Mouse (Mus musculus): ENCODE measurements around the gene Olfr211.
"Not testable (repeated sequence)": the region's sequence is repeated elsewhere in the genome, so short reads cannot be mapped to it uniquely, and the experiment has no call there.

The Olfr211 gene

DNA sequence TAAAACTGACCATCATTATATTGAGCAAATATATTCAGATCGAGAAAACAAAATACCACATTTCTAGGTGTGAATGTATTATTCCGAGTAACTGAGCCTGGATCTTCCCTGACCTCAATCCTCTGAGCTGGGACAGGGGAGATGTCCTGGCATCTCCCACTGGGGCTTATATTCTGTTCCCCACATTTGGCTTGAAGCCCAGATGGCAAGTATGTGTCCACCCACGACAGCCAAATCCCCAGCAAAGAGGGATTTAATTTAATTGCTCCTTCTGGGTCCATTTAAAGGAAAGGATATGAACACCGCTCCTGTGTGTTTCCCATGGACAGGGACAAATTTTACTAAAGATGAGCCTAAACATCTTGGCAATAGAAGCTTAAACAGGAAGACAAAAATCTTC lies at the start of gene Olfr211:
Gene Olfr211, plus strand, starts transcription at position 301 of the 400 bp plus-strand sequence.
- DNase-seq = no peak

DNA sequence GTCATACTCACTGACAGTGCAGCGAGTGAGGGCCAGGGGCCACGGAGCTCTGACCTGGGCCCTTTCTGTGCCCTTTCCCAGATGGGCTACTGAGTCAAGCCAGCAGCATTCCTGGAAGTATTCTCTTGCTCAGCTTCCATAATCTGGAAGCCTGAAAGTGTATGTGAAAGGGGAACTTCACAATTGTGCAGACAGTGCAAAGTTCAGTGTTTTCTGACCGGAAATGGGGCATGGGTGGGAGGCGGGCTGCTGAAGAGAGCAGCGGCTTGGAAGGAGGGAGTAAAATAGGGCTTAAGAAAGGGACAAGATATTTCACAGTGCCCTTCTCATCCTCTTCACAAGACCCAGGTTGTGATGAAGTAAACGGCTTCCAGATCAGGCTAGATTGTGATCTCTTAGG lies 49.4 kb upstream of the Olfr211 start:
- DNase-seq = no peak

DNA sequence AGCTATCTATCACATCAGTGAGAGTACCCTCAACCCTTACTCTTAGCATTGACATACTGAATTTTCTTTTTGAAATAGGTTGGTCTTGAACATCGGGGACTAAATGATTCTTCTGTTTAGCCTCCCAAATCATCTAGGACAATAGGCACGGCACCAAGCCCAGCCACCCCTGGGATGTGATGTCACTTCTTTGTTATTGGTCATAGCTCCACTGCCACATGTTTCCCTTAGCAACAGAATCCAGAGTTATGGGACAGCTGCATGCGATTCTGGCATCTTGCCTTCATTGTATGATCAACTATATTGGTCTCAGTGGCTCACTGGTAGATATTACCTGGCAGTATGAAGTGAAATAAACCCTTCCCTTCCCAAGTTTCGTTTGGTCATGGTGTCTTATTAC lies 48.4 kb upstream of the Olfr211 start:
- DNase-seq = no peak

DNA sequence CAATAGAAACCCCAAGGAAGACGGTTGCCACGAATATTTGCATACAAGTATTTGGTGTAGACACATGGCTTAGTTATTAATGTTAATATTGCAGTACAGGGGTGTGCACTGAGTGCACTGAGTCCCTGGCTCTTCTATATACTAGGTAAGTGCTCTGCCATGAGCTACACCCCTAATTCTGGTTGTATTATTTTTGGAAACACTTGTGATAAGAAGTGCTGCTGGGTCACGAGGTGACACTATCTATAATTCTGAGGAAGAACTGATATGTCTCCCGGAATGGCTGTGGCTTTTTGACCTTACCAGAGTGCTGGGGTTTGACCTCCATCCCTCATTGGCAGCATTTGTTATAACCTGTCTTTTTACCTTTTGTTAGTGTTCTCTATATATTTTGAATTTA lies 48.0 kb upstream of the Olfr211 start:
- no peak for DNase-seq

DNA sequence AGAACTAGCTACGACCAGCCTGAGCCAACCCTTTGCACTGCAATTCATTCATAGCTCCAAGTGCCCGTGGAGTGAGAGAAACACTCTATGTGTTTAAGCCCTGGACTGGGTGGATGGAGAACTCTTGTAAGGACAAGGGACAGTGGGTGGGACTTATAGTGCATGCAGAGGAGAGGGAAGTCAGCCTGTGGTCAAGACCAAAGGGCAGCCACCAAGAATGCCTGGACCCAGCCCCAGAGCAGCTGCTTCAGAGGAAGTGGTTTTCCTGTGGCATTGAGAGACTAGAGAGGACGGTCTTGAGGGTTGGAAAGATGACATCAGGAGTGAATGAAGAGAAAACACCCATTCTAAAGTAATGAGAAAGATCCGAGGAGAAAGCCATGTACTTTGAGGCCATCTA lies 33.1 kb upstream of the Olfr211 start:
- DNase-seq = peak in 1 of 2 experiments; percentile 11

DNA sequence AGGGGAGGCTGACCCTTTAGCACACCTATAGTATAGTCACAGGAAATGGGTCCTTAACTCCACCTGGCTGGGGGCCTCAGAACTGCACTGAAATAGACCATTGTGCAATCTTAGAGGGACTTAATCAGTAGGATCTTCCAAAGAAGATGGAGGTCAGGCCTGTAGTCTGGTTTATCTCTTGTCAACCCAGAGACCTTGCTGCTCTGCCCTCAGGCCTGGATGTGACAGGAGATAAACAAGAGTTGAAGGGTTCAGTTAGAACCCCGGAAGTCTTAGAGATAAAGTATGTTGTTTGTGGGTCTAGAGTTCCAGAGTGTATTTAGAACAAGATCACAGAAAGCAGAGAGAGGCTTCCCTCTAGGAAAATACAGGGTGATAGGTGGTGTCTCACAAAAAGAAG lies 32.4 kb upstream of the Olfr211 start:
- no peak for DNase-seq

DNA sequence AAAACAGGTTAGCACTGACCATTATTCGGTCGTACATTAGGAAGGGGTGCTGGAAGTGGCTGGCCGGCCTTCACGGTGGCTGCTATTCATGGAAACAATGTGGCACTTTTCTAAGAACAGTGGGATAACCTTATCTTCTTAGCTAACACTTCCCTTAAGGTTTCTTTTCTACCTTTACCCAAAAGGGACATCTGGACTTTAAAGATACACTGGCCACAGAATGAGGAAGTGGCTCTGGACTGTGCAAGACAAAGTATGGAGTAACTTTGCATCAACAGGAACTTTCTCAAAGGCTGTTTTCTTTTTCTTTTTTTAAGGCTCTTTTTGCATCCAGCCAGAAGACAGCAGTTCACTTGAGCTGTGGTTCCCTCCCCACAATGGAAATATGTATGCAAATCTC lies 30.2 kb upstream of the Olfr211 start:
- no peak for DNase-seq

DNA sequence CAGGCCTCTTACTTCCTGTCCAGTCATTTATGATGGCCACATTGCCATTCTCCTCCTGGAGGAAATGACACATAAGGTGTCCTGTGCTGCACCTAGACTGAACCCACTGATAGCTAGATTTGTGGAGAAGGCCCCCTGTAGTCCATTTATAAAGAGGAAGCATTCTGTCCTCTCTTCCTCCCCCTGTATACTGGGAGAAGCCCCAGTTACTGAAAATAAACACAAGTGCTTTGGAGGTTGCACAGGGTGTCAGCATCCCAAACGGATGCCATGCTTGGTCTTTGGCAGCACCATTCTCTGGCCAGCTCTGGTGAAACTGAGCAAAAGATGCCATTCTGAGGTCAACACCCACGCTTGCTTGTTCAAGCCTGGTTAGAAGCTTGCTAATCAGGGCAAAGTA lies 29.7 kb upstream of the Olfr211 start:
- no peak for DNase-seq

DNA sequence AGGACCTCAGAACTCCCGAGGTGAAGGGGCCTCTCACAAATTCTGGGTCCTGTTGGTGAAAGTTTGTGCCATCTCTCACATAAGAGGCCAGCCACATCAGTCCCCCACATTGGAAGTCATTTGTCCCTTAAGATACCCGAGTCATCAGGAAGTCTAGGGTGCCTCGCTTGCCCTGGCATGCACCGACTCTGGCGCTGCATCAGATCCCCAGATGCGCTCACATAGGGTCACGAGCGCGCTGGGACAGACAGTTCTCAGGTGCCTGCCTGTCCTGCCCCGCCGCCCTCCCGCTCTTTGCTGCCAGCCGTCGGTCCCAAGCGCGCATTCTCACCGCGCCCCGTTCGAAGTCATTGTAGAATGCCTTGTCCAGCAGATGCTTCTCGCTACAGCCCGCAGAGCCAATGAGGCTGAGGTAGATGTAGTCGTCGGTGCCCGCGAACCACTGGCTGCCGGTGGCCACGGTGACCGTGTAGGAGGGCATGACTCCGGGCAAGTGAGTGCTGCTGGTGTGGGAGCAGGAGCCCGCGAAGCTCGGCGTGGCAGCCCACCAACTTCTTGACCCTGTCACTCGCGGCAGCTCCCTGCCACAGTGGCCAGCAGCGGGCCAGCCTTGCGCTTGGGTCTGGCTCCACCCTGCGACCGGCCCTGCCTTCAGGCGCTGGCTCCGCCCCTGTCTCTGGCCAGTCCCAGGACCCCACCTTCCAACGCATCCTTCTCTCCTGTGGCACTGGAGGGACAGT lies 28.2 kb upstream of the Olfr211 start, which contains the start of gene Alox5:
Gene Alox5, minus strand, starts transcription at position 635 of the 740 bp plus-strand sequence.
- peak; percentile 35 to 53 for DNase-seq

DNA sequence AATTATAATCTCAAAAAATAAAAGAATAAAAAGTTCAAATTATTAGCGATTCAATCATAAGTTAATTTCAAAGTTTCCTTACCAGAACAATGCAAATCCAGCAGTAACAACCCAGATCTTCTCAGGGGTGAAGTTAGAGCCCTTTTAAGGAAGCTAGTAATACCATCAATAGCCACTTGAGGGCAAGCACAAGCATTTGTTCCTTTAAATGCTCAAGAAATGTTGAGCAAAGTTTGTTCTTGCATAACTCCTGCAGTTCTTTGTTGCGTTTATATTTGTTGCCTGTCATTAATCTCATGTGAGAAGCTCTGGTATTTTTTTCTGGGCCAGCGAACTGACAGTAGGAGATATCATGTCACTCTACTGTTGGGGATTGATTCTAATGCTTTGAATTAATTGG lies 20.8 kb upstream of the Olfr211 start:
- DNase-seq = no peak

DNA sequence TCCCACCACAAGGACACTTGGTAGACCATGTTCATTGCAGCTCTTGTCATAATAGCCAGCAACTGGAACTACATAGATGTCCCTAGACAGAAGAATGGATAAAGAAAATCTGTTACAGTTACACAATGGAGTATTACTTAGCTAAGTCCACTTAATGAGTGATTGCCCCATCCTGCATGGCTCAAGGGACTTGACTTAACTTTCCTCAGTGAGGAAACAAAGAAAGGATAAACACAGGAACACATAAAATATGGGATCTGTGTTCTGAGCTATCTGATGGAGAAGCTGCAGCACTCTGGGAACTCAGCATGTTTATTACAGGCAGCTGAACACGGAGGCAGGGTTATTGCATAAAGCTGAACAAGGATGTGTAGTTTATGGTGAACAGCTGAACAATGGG lies 3.8 kb upstream of the Olfr211 start:
- no peak for DNase-seq

DNA sequence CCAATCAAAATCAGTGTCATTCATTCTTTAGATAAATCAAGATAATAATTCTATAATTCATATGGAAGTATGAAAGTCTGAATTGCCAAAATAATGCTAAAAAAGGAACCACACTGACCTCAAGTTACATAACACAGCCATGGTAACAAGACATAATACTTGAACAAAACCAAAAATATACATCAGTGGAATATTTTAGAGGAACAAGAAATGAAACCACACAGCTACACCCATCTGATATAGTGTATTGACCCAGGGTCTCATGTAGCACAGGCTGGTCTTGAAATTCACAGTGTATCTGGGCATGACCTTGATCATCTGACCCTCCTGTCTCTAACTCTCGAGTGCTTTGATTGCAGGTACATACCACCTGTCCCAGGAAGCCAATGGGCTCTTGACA lies 2.1 kb upstream of the Olfr211 start:
- no peak for DNase-seq

DNA sequence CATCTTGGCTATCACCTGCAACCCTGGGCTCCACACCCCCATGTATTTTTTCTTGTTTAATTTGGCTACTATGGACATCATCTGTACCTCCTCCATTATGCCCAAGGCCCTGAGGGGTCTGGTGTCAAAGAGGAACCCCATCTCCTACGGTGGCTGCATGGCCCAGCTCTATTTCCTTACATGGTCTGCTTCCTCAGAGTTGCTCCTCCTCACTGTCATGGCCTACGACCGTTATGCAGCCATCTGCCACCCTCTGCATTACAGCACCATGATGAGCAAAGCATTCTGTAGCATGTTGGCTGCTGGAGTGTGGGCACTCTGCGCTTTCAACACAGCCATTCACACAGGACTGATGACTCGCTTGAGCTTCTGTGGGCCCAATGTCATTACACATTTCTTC lies 4.9 kb downstream of the Olfr211 start:
- DNase-seq = no peak

DNA sequence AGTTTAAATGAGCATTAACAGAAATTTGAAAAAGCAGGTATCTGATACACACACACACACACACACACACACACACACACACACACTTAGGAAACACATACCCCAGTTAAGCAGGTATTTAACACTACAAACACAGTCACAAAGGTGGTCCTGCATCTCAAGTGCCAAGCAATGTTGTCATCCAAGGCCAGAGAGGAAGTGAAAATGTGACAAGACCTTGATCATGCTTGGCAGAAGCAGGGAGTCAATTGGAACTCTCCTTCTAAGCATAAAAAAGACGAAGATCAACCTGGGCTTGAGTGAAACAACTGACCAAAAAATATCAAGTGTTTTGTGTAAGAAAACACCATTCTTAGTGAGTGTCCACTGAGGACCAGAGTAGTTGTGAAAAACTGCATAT lies 7.1 kb downstream of the Olfr211 start:
- DNase-seq = no peak

DNA sequence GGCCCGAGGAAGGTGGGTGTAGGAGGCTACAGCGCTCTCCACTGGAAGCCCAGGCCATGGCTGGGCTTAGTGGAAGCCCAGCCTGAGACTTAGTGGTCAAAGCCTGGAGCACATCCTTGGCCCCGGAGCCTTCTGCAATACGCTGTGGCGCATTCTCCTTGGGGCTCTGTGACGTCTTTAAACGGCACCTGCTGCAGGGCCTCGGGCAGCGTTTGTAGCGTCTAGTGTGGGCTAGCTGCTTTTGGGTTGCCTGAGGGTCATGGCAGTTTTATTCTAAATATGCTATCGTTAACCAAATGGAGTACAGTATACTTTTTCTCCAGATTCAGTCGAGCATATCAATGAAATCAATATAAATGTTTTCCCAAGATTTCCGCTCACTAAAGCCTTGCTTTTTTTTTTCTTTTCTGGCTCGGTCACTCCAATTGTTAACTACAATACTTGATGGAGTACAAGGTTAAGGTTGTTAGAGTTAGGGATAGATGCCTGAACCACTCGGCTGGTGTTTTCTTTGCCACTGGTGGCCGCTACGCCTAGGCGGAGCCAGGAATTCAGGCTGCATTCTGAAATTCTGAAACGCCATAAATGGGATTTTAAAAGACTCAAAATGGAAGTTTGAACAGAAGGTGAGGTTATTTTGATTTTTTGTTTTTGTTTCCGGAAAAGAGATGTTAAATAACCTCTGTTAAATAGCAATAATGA lies 17.6 kb downstream of the Olfr211 start, which contains the start of gene Olfr212:
Gene Olfr212, plus strand, starts transcription at position 215 of the 702 bp plus-strand sequence.
- not testable (repeated sequence) for DNase-seq

DNA sequence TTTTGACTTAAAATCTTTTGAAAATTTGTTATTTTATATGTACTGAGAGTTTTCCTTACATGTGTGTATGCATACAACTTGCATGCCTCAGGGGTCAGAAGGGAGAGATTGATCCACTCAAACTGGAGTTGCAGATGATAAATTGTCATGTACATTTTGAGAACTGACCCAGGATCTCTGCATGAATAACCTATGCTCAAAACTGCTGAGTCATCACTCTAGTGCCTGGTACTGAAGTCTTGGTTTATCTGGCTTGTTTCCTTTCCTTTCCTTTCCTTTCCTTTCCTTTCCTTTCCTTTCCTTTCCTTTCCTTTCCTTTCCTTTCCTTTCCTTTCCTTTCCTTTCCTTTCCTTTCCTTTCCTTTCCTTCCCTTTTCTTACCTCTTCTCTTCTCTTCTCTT lies 25.9 kb downstream of the Olfr211 start:
- no peak for DNase-seq

DNA sequence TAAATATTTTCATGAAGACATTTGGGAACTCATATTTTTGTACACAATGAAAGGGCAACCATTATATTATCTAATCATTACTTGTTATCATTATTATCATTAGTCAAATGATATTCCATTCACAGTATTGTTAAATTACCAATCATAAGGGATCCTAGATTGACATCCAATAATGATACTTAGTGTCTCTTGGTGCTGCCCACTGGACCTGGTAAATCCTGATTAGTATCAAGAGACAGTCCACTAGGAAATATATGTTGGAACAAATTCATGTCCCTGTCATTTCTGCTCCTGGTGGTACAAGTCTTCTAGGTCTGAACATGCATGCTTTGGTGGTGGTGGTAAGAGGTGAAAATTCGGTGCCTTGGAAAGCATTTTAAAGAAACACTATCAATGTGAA lies 49.3 kb downstream of the Olfr211 start, which contains the start of gene Olfr213:
Gene Olfr213, plus strand, starts transcription at position 301 of the 400 bp plus-strand sequence.
- DNase-seq = no peak

DNA sequence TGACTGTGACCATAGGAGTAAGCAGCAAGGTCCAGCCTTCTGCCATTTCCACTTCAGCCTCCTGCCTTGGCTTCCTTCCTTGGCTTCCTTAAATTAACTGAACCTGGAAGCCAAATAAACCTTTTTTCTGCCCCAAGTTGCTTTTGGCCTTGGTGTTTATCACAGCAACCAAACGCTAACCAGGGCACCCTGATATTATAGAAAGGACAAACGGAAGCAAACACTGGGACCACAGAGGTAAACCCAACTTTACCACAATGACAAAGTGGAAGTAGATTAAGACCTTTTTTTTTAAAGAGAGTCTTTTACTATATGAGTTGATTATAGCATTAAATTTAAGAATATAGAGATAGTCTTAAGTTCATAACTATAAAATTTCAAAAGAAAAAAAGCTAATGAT lies 53.6 kb downstream of the Olfr211 start:
- DNase-seq = no peak

All from kidney, postnatal 4 days (tissue).